Mouse (Mus musculus) hindbrain, embryonic 10.5 days (tissue): ENCODE results near the gene Wipf3. TPM values are rescaled to one million over a fixed set of nuclear protein-coding genes. Genes with fewer than 3 reads are reported as not detected.
A peak's percentile ranks its signal among the peaks of the same experiment; 100 is the strongest.

Experiments
- DNase-seq: peaks from one replicate; pipeline ENCODE4 v3.0.0-alpha.2; 2017; ENCODE audit warnings: low spot score
- H3K27ac ChIP-seq: fragments of 300-500 bp; sonication (generic); 2 replicates; pipeline ENCODE4 v1.5.1; 2016; ENCODE audit warnings: mild to moderate bottlenecking, moderate library complexity
- H3K27me3 ChIP-seq: fragments of 300-500 bp; sonication (generic); 2 replicates; pipeline ENCODE4 v1.6.1; 2016; ENCODE audit warnings: mild to moderate bottlenecking; ENCODE audit not compliant: poor library complexity, insufficient read depth, severe bottlenecking
- H3K36me3 ChIP-seq: fragments of 300-500 bp; sonication (generic); 2 replicates; pipeline ENCODE4 v1.6.1; 2016; ENCODE audit warnings: mild to moderate bottlenecking, moderate library complexity
- H3K4me1 ChIP-seq: fragments of 300-500 bp; sonication (generic); replicated peaks from 2 replicates; pipeline ENCODE4 v1.6.1; 2016; ENCODE audit warnings: mild to moderate bottlenecking
- H3K4me3 ChIP-seq: fragments of 300-500 bp; sonication (generic); 2 replicates; pipeline ENCODE4 v1.5.1; 2016; ENCODE audit warnings: mild to moderate bottlenecking, moderate library complexity
- H3K9me3 ChIP-seq: fragments of 300-500 bp; sonication (generic); 2 replicates; pipeline ENCODE4 v1.6.1; 2016; ENCODE audit warnings: mild to moderate bottlenecking, moderate library complexity
- WGBS: fragments of 180-500 bp; shearing (Covaris S2); methylation state at CpG from one replicate; pipeline ENCODE4 v1.1.7; 2016; 5-methylcytosine and 5-hydroxymethylcytosine counted together
- polyA plus RNA-seq: library from polyadenylated mRNA; unstranded; fragments of >200 nt; fragmentation: Nextera tagmentation; extraction: Ambion mirVana; gene quantifications from 2 replicates; pipeline ENCODE4 v1.2.1, GENCODE M21; 2016

Wipf3 gene
- polyA plus RNA-seq, 1 experiment from 2014 or later = 0.77 TPM

DNA sequence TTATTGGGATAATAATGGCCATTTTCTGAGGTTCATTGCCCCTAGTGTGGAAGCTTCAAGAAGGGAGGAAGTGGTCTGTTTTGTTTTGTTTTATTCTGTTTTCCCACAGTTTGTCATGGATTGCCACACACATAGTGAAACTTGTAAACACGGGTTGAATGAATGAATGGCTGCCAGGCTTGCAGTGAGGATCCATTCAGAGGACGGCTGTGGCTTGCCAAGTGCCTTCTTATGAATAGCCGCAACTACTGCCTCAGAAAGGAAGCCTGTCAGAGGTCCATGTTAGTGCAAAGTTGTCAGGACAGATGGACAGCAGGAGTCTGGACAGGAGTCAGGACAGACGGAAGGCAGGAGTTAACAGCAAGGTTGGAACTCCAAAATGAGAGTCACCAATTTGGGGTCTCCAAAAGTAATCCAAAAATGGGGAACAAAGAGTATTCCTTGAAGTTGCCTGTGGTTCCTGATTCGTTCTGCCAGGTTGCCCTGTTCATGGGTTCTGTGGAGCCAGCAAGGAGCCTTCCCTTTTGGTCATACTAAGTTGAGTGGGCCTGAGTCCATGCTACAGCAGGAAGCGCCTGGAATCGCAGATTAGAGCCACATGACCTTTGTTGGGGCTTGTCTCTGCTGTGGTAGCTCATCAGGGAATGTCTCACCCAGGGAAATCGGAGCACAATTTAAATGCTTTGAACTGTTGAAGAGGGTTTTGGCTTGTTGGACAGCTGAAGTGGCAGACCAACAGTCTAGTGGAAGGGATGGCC, 34.5 kb downstream of the Wipf3 start:
- Histone ChIP-seq H3K4me1 (0 out of 2 replicates have a peak, but pooled peaks cover 4% of the 10 kb centered on the region), H3K4me3 (no peak overlapping the region), H3K27ac (no peak overlapping the region), H3K27me3 (no peaks in the 10 kb centered on the region), H3K36me3 (no peaks in the 10 kb centered on the region), H3K9me3 (no peaks in the 10 kb centered on the region)
- 71% methylated on average over 8 of the region's 8 CpGs for WGBS
- no peak for DNase-seq

DNA sequence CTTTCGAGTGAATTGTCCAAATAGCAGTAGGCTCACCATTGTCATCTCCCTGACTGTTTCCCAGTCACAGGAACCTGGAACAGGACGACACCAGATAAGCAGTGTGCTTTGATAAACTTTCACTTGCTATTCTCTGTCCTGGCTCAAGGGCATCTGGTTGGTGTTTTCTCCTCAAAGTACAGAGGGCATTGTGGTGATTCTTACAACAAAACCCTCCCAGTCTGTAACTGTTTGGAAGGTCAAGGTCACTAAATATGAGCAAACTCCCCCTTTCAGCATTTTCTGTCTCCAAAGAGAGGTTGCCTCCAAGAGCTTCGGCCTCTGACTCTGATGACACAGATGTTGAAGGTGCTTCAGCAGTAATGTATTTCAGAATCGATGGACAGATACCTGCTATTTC, 35.5 kb downstream of the Wipf3 start:
- no peaks in the 10 kb centered on the region for H3K36me3 ChIP-seq
- no peak overlapping the region for H3K4me3 ChIP-seq
- H3K9me3 ChIP-seq = no peaks in the 10 kb centered on the region
- no peak overlapping the region for H3K27ac ChIP-seq
- WGBS = 88% methylated on average over 4 of the region's 4 CpGs
- H3K27me3 ChIP-seq = no peaks in the 10 kb centered on the region
- DNase-seq = no peak
- H3K4me1 ChIP-seq = no peaks in the 10 kb centered on the region

DNA sequence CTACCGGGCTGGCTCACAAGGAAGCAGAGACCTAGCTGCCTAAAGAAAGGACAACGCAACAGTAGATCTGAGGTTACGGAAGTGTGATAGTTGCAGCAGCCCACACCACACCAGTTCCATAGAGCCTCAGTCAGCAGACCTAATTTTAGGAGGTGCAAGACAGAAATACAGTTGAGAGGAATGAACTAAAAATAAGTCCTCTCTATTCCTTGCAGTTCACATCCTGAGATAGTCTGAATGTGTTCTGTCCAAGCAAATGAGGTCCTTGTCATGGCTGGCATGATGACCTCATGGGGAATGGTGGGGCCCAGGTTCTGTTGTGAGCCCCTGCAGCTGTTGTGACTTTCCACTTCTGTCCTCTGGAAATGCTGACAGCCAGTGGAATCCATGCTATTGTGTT, 38.0 kb downstream of the Wipf3 start:
- no peak for DNase-seq
- Histone ChIP-seq H3K4me3 (no peak overlapping the region), H3K27ac (no peak overlapping the region), H3K36me3 (no peaks in the 10 kb centered on the region), H3K9me3 (no peaks in the 10 kb centered on the region), H3K27me3 (no peaks in the 10 kb centered on the region), H3K4me1 (0 out of 2 replicates have a peak, but pooled peaks cover 8% of the 10 kb centered on the region)
- WGBS = 92% methylated on average over 3 of the region's 3 CpGs

DNA sequence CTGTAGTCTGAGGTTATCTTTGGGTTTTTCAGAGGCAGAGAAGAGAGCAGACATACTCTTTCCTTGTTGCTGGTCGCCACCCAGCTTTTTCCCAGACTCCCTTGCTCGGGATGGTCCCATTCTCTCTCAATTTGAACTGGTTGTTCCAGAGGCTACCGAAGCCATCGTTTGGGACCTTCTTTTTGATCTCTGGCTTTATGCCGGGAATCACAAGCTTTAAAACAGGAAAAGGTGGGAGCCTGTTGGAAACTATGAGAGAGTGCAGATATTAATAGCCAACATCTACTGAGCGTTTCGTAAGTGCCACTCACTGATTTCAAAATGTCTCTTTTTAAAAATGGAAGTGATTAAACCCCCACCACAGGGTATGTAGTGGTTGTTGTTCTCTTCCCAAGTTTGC, 42.5 kb downstream of the Wipf3 start:
- no peaks in the 10 kb centered on the region for H3K36me3 ChIP-seq
- no peak for DNase-seq
- no peaks in the 10 kb centered on the region for H3K27me3 ChIP-seq
- H3K4me3 ChIP-seq = no peak overlapping the region
- no peak overlapping the region for H3K27ac ChIP-seq
- WGBS = 87% methylated on average over 7 of the region's 7 CpGs
- no peaks in the 10 kb centered on the region for H3K9me3 ChIP-seq
- H3K4me1 ChIP-seq = peaks cover 23% of the 10 kb centered on the region

DNA sequence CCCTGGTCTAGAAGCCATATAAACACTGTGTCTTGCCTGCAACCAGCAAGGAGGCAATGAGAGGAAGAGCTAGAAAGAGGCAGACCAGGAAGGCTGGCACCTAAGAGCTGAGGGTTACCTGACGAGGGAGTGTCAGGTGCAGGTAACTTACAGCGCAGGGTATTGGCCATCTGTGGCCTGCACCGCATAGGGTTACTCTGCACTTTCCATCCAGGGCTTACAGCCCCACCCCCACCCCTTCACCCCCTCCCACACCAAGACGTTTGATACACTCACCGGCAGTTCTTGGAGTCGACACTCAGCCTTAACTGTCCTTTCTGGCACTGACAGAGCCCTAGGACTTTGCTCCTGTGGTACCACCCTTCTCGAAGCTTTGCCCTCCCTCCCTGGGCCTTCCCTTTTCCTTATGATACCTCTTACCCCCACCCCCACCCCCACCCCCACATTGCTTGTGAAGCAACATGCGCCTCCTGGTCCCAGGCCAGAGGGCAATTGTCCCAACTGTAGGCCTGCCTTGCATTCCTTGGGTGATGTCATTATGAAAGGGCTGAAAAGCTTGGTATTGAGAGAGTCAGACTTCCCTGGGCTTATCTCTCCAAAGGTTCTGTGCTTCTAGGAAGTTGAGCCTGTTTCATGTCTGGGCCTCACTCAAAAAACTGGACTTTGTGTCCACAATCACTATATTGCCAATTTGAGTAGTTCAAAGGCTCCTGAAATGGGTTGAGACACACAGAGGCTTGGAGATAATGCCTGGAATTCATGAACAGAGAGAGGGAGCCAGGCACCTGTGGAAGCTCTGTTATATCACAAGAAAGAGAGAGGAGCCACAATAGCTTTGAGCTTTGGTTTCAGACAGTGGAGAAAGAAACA, 43.7 kb downstream of the Wipf3 start:
- peaks cover 23% of the 10 kb centered on the region for H3K4me1 ChIP-seq
- no peak for DNase-seq
- no peaks in the 10 kb centered on the region for H3K36me3 ChIP-seq
- H3K9me3 ChIP-seq = no peaks in the 10 kb centered on the region
- WGBS = 71% methylated on average over 8 of the region's 8 CpGs
- H3K27ac ChIP-seq = no peak overlapping the region
- H3K27me3 ChIP-seq = no peaks in the 10 kb centered on the region
- H3K4me3 ChIP-seq = no peak overlapping the region

DNA sequence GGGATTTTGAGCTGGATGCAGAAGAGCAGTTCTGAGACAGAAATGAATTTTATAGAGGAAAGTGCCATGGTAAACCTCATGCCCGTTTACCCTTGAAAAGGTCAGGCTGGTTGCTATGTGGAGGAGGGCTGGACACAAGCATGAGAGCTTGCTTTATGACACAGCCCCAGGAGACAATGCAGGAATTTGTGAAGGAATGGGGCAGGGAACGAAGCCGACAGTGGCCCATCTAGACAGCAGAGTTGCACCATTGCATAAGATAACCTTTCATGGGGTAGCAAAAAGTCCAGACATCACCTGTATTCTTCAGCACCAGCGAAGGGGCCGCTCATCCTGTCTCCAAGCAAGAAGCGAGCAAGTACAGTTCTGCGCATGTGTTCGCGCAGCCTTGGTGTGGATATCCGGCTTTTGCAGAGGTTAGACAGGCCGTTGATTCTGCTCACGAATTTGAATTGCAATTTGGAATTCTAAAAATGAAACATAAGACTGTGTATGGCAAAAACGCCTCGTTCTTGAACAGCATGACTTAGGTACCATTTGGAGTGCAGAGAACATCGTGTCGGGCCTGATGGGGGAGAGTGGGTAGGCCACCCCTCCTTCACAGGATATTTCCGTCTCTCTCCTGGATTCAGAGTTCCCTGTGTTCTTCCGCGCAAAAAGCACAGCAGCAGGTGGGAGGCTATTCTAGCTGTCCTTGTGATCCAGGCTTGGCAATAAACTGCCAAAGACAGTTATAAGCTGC, 46.7 kb downstream of the Wipf3 start:
- no peak for DNase-seq
- H3K27me3 ChIP-seq = no peaks in the 10 kb centered on the region

DNA sequence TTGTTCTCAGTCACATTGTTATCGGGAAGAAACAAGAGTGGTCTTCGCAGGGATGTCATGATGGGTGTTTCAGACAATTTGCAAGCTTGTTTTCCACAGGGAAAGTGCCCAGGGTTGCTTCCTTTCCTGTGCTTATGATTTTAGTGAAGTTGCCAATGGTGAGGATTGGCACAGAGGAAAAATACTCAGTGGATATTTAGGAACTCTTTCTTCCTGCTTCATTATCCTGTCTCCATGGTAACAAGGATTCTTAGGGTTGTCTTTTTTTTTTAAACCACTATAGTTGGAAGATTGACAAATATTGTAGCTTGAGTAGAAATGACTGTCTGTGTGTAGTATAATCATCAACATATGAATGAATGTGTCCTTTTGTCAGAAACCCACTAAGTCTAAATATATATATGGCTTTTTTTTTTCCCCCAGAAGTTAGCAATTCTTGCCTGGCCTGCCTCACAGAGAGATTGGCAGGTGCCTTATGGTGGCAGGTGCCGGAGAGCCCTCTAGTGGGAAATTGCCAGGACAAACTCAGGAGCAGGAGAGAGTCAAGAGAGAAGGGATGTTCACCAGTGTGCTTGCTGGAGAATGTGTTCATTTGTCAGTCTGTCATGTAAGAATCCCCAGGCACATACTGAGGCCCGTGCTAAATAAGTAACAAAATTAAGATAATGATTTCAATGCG, 49.4 kb downstream of the Wipf3 start:
- H3K36me3 ChIP-seq = no peaks in the 10 kb centered on the region
- H3K9me3 ChIP-seq = no peaks in the 10 kb centered on the region
- no peak for DNase-seq
- 80% methylated on average over 5 of the region's 5 CpGs for WGBS
- peaks cover 3% of the 10 kb centered on the region; the same call in 1 of the 2 replicates for H3K27me3 ChIP-seq
- H3K27ac ChIP-seq = no peak overlapping the region
- no peak overlapping the region for H3K4me3 ChIP-seq
- H3K4me1 ChIP-seq = peaks cover 11% of the 10 kb centered on the region

More for the DNA sequence above, 46.7 kb downstream of the Wipf3 start:
- no peak overlapping the region for H3K4me3 ChIP-seq
- H3K9me3 ChIP-seq = no peaks in the 10 kb centered on the region
- H3K36me3 ChIP-seq = no peaks in the 10 kb centered on the region
- peaks cover 18% of the 10 kb centered on the region for H3K4me1 ChIP-seq
- H3K27ac ChIP-seq = peak overlapping the region; percentile 3; the same call in 1 of the 2 replicates
- WGBS = 80% methylated on average over 19 of the region's 19 CpGs

DNA sequence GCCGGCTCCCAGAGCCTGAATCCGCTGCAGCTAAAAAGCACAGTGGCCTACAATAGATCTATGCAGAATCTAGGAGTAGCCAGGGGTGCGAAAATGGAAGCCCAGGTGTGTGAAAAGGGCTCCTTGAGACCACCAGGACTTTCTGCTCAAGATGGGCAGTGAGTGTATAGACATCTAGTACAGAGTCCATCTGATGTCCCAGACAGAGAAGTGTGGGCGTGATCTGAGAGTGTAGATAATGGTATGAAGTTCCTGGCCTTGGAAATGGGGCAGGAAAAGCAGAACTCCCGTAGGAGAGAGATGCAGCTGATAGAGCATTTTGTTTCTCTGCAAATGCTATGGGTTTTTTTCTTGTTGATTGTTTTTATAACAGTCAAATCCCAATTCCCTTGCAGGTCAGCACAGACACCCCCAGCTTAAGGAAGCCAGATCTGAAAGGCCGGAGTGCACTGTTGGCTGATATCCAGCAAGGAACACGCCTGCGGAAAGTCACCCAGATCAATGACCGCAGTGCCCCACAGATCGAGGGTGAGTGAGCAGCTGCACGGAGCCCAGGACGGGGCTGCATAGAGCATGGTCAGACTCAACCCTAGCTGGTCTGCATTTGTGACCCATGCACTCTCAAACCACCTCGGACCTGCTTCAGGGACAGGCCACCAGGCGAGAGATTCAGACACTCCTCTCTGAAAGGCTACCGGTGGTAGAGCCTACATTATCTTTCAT, 52.1 kb downstream of the Wipf3 start:
- no peaks in the 10 kb centered on the region for H3K9me3 ChIP-seq
- H3K36me3 ChIP-seq = no peaks in the 10 kb centered on the region
- peaks cover 25% of the 10 kb centered on the region for H3K27me3 ChIP-seq
- 83% methylated on average over 15 of the region's 15 CpGs for WGBS
- no peak overlapping the region for H3K27ac ChIP-seq
- peaks cover 18% of the 10 kb centered on the region for H3K4me1 ChIP-seq
- no peak overlapping the region for H3K4me3 ChIP-seq
- DNase-seq = no peak

DNA sequence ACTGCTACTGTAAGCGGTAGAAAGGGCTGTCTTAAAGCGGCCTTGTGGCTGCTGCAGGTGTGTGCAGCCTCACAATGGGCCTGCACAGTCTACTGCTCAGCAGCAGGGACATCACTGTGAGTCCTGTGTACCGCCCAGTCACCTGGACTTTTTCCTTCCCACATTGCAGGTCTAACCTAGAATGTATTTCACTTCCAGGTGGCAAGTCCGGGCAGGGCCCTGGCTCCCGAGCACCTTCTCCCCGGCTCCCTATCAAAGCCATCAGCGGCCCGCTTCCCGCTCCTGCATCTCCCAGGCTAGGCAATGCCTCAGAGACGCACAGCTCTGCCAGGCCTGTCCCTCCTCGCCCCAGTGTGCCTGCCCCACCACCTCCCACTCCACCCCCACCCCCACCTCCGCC, 55.6 kb downstream of the Wipf3 start:
- WGBS = 12% methylated on average over 12 of the region's 12 CpGs
- Histone ChIP-seq H3K36me3 (no peaks in the 10 kb centered on the region), H3K27me3 (peaks cover 37% of the 10 kb centered on the region), H3K4me3 (peak overlapping the region; percentile 54), H3K27ac (peak overlapping the region; percentile 76), H3K4me1 (peaks cover 18% of the 10 kb centered on the region), H3K9me3 (no peaks in the 10 kb centered on the region)
- DNase-seq = peak; percentile 24

DNA sequence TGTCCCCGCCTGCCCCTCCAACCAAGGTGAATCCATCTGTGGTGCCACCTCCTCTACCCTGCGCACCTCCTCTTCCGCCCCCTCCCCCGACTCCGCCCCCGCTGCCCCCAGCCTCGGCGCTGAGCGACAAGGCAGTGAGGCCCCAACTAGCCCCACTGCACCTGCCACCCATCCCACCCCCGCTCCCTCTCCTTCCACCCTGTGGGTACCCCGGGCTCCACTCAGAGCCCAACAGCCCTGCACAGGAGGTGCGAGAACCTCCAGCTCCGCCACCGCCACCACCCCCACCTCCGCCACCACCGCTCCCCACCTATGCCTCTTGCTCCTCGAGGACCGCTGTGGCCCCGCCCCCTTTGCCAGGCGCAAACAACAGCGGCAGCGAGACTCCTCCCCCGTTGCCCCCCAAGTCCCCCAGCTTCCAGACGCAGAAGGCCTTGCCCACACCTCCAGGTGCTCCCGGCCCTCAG, 56.1 kb downstream of the Wipf3 start:
- peak overlapping the region; percentile 76 for H3K27ac ChIP-seq
- DNase-seq = peak; percentile 11
- peaks cover 18% of the 10 kb centered on the region for H3K4me1 ChIP-seq
- peak overlapping the region; percentile 54 for H3K4me3 ChIP-seq
- H3K9me3 ChIP-seq = no peaks in the 10 kb centered on the region
- H3K36me3 ChIP-seq = no peaks in the 10 kb centered on the region
- peaks cover 37% of the 10 kb centered on the region for H3K27me3 ChIP-seq
- 4% methylated on average over 25 of the region's 25 CpGs for WGBS

DNA sequence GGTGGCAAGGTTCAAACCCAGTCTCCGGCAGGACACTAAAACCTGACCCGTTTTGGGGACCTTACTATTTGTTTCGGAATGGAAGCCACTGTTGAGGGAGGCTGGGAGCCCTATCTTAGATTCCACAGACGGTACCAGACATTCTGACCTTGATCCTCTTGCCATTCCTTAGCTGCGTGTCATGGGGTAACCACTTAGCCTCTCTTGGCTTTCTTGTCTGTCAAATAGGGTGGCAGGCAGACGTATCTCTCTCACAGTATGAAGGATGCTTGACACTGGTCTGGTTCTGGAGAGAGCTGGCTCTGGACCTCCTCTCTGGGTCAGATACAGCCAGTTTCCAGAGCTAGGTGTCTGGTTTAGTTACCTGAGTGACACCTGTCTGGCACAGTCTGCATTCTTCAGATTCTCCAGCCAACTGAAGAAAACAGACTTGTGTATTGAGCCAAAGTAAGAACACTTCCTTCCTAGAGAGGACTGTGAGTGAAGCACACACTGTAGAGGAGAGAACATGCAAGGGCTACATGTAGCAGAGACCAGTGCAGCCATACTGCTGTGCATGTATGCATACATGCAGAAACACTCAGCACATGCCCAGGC, 56.7 kb downstream of the Wipf3 start:
- 33% methylated on average over 6 of the region's 6 CpGs for whole genome bisulfite sequencing
- H3K9me3 ChIP-seq = no peaks in the 10 kb centered on the region
- H3K4me1 ChIP-seq = peaks cover 22% of the 10 kb centered on the region
- peaks cover 37% of the 10 kb centered on the region for H3K27me3 ChIP-seq
- H3K27ac ChIP-seq = peak overlapping the region; percentile 76; the same call in 1 of the 2 replicates
- DNase-seq = no peak
- peak overlapping the region; percentile 54 for H3K4me3 ChIP-seq
- H3K36me3 ChIP-seq = no peaks in the 10 kb centered on the region
